Mouse (Mus musculus): Measurements from ENCODE around the gene Krtap12-1. TPM values are rescaled to one million over a fixed set of nuclear protein-coding genes. Genes with fewer than 3 reads are reported as not detected.
"Not testable (repeated sequence)": the region's sequence is repeated elsewhere in the genome, so short reads cannot be mapped to it uniquely, and the experiment has no call there.

Krtap12-1 gene
- polyA plus RNA-seq, 1 experiment: not detected

DNA sequence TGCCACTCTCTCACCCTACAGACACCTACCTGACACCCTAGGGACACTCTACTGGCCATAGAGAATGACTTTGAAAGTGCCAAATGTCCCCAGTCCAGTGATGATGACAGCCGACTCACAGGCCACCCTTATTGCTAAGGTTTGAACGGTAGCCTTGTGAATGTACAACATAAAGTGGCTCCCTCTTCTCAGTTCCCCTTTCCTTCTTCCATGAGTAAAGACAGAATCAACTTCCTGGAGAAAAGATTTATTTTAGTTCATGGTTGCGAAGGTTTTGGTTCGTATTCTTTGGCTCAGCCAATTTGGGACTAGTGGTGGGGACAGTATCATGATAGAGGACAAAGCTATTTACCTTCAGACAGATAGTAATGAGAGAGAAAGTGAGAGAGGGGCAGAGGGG, 18.5 kb downstream of the Krtap12-1 start:
- WGBS: 75% methylated on average over 4 of the region's 4 CpGs
- DNase-seq (ENCODE audit: low read depth, low spot score): no peak

DNA sequence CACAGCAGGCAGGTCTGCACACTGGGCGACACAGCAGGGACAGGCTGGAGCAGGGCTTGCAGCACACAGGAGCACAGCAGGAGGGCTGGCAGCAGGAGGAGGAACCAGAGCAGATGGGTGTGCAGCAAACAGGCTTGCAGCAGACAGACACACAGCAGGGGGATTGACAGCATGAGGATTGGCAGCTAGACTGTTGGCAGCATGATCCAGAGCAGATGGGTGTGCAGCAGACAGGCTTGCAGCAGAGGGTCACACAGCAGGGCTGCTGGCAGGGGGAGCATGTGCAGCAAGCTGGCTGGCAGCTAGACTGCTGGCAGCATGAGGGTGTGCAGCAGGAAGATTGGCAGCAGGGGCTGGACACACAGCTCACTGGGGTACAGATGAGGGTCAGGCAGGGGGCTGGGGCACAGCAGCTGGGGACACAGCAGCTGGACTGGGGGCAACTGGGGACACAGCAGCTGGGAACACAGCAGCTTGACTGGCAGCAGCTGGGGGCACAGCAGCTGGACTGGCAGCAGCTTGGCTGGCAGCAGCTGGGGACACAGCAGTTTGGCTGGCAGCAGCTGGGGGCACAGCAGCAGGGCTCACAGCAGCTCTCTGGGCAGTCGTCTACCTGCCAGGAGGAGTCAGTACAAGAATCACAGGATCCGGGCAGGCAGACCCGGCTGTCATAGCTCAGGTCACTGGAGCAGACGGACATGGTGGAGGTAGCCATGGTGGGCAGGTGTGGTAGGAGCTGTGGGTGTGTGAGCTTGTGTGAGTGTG, 21.7 kb downstream of the Krtap12-1 start, which contains the start of gene Gm18596:
Gene Gm18596, minus strand, starts transcription at position 715 of the 765 bp plus-strand sequence.
- 48% methylated on average over 5 of the region's 5 CpGs for WGBS
- not testable (repeated sequence) for DNase-seq (ENCODE audit: low read depth, low spot score)

DNA sequence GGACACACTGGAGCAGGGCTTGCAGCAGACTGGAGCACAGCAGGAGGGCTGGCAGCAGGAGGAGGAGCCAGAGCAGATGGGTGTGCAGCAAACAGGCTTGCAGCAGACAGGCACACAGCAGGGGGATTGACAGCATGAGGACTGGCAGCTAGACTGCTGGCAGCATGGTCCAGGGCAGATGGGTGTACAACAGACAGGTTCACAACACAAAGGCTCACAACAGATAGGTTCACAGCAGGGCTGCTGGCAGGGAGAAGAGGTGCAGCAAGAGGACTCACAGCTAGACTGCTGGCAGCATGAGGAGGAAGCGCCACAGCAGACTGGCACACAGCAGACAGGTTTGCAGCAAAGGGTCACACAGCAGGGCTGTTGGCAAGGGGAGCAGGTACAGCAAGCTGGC, 30.3 kb downstream of the Krtap12-1 start:
- WGBS: 84% methylated on average over 1 of the region's 1 CpGs
- not testable (repeated sequence) for DNase-seq (ENCODE audit: low read depth, low spot score)

DNA sequence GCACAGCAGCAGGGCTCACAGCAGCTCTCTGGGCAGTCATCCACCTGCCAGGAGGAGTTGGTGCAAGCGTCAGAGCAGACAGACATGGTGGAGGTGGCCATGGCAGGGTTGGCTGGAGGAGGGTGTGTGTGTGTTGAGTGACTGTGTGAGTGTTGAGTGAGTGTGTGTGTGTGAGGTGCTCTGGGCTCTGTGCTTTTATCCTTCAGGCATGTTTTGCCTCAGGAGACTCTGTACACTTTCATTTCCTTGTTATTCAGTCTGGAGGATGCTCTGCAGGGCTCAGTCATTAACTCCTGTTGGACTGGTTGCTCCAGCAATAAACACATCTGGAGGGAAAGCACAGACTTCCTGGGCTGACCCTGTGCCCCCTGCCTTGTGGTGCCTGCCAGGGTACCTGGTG, 30.9 kb downstream of the Krtap12-1 start, which contains the start of gene Gm9736:
Gene Gm9736, minus strand, starts transcription at position 101 of the 400 bp plus-strand sequence.
- not testable (repeated sequence) for DNase-seq (ENCODE audit: low read depth, low spot score)
- WGBS: 53% methylated on average over 1 of the region's 1 CpGs

DNA sequence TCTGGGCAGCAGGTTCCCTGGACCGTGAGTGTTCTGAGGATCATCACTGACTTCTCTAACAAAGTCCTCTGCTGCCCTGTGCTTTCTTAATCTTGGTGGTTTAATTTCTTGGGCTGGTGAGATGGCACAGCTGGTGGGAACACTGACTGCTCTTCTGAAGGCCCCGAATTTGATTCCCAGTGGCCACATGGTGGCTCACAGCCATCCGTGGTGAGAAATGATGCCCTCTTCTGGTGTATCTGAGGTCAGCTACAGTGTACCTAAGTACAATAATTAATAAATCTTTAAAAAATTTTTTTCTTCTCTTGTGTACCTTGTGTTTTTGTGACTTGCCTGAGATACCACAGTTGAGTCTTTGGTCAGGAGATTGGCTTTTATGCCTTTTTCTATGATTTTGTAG, 31.9 kb downstream of the Krtap12-1 start:
- DNase-seq (ENCODE audit: low read depth, low spot score): not testable (repeated sequence)
- WGBS: 49% methylated on average over 3 of the region's 3 CpGs

DNA sequence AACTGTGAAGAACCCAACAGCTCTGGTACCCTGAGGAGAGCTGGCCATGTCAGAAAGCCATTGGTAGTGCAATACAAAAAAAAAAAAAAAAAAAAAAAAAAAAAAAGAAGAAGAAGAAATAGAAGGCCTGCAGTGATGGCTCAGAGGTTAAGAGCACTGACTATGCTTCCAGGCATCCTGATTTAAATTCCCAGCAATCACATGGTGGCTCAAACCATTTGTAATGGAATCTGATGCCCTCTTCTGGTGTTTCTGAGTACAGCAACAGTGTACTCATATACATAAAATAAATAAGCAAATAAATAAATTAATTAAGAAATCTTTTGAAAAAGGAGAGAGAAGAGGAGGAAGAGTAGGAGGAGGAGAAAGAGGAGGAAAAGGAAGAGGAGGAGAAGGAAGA, 33.0 kb downstream of the Krtap12-1 start:
- DNase-seq (ENCODE audit: low read depth, low spot score): no peak

DNA sequence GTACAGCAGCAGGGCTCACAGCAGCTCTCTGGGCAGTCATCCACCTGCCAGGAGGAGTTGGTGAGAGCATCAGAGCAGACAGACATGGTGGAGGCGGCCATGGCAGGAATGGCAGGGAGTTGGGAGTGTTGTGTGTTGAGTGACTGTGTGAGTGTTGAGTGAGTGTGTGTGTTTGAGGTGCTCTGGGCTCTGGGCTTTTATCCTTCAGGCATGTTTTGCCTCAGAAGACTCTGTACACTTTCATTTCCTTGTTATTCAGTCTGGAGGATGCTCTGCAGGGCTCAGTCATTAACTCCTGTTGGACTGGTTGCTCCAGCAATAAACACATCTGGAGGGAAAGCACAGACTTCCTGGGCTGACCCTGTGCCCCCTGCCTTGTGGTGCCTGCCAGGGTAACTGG, 39.2 kb downstream of the Krtap12-1 start, which contains the start of gene Gm3233:
Gene Gm3233, minus strand, starts transcription at position 101 of the 400 bp plus-strand sequence.
- not testable (repeated sequence) for DNase-seq (ENCODE audit: low read depth, low spot score)
- WGBS: 20% methylated on average over 1 of the region's 1 CpGs

DNA sequence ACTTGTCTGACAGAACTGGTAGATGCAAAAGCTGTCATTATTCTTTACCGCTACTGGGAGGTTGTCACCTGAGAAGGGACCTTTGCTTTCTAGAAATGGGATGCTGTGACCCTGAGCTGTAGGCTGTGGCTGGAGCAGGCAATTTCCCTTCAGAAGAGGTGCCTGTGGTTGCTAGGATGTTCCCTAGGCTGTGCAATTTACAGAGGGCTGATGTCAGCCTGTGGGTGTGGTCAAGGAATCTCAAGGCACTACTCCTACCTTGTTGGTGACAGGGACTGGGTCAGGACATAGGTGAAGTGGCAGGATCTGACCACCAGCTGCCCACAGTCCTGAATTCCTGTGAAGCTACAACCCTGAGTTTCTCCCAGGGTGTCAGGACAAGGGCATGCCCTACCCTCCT, 49.3 kb downstream of the Krtap12-1 start:
- 76% methylated on average over 1 of the region's 1 CpGs for WGBS

More for the DNA sequence above, 49.3 kb downstream of the Krtap12-1 start:
- DNase-seq (ENCODE audit: low read depth, low spot score): no peak

Other genes starting within 250 kb of the Krtap12-1 start
- 31.2 and 32.0 TPM in 2 replicates for gene Fam207a, start 204.8 kb upstream of the Krtap12-1 start, polyA plus RNA-seq (2012; rRNA removed)
- 19.2 and 25.3 TPM in 2 replicates for gene Itgb2, start 190.3 kb upstream of the Krtap12-1 start, polyA plus RNA-seq (2012; rRNA removed)
- 158 and 222 TPM in 2 replicates for gene Pttg1ip, start 138.9 kb upstream of the Krtap12-1 start, polyA plus RNA-seq (2012; rRNA removed)
- gene Sumo3, start 114.5 kb upstream of the Krtap12-1 start, polyA plus RNA-seq (2012; rRNA removed): 293 and 338 TPM in 2 replicates
- gene Gm49325, start 114.4 kb upstream of the Krtap12-1 start, polyA plus RNA-seq (2012; rRNA removed): not detected in 2 replicates
- 27.7 and 31.4 TPM in 2 replicates for gene Ube2g2, start 98.3 kb upstream of the Krtap12-1 start, polyA plus RNA-seq (2012; rRNA removed)
- gene Tspear, start 34.0 kb upstream of the Krtap12-1 start, polyA plus RNA-seq (2012; rRNA removed): 0.52 and 0.94 TPM in 2 replicates
- gene Gm19402, start 29.8 kb upstream of the Krtap12-1 start, polyA plus RNA-seq (2012; rRNA removed): not detected in 2 replicates
- gene Gm9508, start 23.4 kb upstream of the Krtap12-1 start, polyA plus RNA-seq (2012; rRNA removed): not detected in 2 replicates
- not detected in 2 replicates for gene Gm10272, start 14.0 kb upstream of the Krtap12-1 start, polyA plus RNA-seq (2012; rRNA removed)
- not detected in 2 replicates for gene Gm10024, start 9.1 kb upstream of the Krtap12-1 start, polyA plus RNA-seq (2012; rRNA removed)
- gene Gm10142, start 4.8 kb upstream of the Krtap12-1 start, polyA plus RNA-seq (2012; rRNA removed): not detected in 2 replicates
- not detected in 2 replicates for gene Gm10100, start 5.9 kb downstream of the Krtap12-1 start, polyA plus RNA-seq (2012; rRNA removed)
- not detected in 2 replicates for gene Gm18596, start 22.0 kb downstream of the Krtap12-1 start, polyA plus RNA-seq (2012; rRNA removed)
- gene Gm9736, start 30.8 kb downstream of the Krtap12-1 start, polyA plus RNA-seq (2012; rRNA removed): not detected in 2 replicates
- gene Gm3233, start 39.1 kb downstream of the Krtap12-1 start, polyA plus RNA-seq (2012; rRNA removed): not detected in 2 replicates
- not detected in 2 replicates for gene Gm3238, start 50.7 kb downstream of the Krtap12-1 start, polyA plus RNA-seq (2012; rRNA removed)
- gene Gm7138, start 56.3 kb downstream of the Krtap12-1 start, polyA plus RNA-seq (2012; rRNA removed): not detected in 2 replicates
- not detected in 2 replicates for gene Gm3250, start 61.9 kb downstream of the Krtap12-1 start, polyA plus RNA-seq (2012; rRNA removed)
- gene Gm7137, start 67.6 kb downstream of the Krtap12-1 start, polyA plus RNA-seq (2012; rRNA removed): not detected in 2 replicates
- gene Gm9639, start 74.5 kb downstream of the Krtap12-1 start, polyA plus RNA-seq (2012; rRNA removed): not detected in 2 replicates
- gene Gm19668, start 78.5 kb downstream of the Krtap12-1 start, polyA plus RNA-seq (2012; rRNA removed): not detected in 2 replicates
- not detected in 2 replicates for gene Gm9507, start 91.2 kb downstream of the Krtap12-1 start, polyA plus RNA-seq (2012; rRNA removed)
- not detected in 2 replicates for gene Gm2696, start 94.1 kb downstream of the Krtap12-1 start, polyA plus RNA-seq (2012; rRNA removed)
- gene Krtap10-4, start 106.5 kb downstream of the Krtap12-1 start, polyA plus RNA-seq (2012; rRNA removed): not detected in 2 replicates
- gene Krtap10-10, start 115.3 kb downstream of the Krtap12-1 start, polyA plus RNA-seq (2012; rRNA removed): not detected in 2 replicates
- not detected in 2 replicates for gene Gm36176, start 126.2 kb downstream of the Krtap12-1 start, polyA plus RNA-seq (2012; rRNA removed)
- not detected in 2 replicates for gene Gm10318, start 132.3 kb downstream of the Krtap12-1 start, polyA plus RNA-seq (2012; rRNA removed)
- gene Gm3285, start 141.4 kb downstream of the Krtap12-1 start, polyA plus RNA-seq (2012; rRNA removed): not detected in 2 replicates
- gene Lrrc3, start 181.9 kb downstream of the Krtap12-1 start, polyA plus RNA-seq (2012; rRNA removed): 6.4 and 6.8 TPM in 2 replicates
- 2.4 and 4.4 TPM in 2 replicates for gene Trpm2, start 250.0 kb downstream of the Krtap12-1 start, polyA plus RNA-seq (2012; rRNA removed)

All from large intestine, adult 2 months (tissue).